Mouse (Mus musculus) adrenal gland (tissue): ENCODE measurements at regions not wholly inside any gene's neighbourhood (a gene's known extent, or its start where the extent isn't known, plus 50 kb on each side); places are given as distances from the start of the nearest gene placed in this dataset.
"Not testable (repeated sequence)": the region's sequence is repeated elsewhere in the genome, so short reads cannot be mapped to it uniquely, and the experiment has no call there.

ENCODE experiments used
- intact Hi-C: fragments of 180-260 bp; cut with DNase I; formaldehyde crosslinking; loops from one replicate; pipeline ENCODE4 v1.15.1; 2025

DNA sequence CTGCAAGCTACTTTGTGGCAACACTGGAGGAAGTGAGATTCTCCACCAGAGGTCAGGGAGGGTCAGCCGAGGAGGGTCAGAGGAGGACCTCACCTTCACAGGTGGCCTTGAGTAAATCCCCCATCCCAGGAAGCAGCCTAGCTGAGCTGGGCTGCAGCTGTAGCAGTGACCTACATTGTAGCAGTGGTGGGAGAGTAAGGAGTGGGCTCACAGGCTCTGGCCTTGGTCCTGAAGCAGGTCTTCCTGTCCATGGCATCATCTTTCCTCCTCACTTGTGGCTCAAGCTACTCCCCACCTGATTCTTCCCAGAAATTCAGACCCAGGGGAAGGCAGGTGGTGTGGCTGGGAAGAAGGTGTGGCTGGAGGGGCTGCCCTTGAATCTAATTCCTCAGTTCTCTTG lies 84.3 kb downstream of the 1810013L24Rik start:
- intact Hi-C loops = not testable (repeated sequence)

DNA sequence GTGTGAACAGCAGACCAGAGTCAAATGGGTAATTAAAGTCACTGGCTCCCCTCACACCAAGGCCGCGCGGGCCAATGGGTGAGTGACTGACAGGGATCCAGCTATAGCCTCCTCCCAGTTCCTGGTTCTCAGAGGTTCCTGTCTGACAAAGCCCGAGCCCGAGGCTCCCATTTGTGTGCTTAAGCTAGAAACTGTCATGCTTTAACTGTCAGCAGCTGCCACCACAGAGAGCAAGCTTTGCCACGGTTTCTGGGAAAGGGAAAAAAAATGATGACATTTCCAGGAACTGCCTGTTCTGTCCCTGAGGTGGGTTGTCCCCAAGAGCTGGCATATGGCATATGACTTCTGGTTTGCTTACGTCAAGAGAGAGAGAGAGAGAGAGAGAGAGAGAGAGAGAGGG lies 86.2 kb downstream of the 1810013L24Rik start:
- intact Hi-C loops = no loop called here

DNA sequence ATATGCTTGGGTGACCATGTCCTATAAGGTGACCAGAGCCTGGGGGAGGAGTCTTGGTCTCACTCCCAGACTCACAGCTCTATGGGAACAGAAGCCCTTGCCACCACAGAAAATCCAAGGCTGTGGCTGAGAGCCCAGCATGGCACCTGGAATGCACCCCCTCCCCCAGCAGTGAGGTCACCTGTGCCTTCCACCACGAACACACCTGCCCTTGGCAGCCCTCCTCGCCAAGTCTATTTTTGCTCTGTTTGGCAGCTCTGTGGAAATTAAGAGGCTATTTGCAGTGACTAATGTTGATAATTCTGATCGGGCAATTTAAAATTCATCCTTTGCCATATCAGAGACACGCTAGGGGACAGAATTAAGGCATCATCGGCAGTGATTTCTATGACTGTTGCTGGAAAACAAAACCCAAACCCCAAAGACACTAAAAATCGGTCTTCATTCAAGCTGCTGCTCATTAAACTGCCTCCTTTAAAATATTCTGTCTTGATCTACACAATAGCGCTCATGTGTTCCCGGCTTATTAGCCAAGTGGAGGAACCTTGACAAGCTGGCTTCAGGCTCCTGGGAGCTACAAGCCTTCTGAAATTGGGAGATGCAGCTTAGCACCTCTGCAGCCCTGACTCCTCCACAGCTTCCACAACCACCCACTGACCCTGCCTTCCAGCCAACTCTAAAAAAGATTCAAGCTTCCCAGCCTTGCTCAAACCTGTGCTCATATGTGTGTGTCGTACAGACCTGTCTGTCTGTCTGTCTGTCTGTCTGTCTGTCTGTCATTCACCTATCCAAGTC lies 89.0 kb downstream of the 1810013L24Rik start:
- intact Hi-C loops = no loop called here

DNA sequence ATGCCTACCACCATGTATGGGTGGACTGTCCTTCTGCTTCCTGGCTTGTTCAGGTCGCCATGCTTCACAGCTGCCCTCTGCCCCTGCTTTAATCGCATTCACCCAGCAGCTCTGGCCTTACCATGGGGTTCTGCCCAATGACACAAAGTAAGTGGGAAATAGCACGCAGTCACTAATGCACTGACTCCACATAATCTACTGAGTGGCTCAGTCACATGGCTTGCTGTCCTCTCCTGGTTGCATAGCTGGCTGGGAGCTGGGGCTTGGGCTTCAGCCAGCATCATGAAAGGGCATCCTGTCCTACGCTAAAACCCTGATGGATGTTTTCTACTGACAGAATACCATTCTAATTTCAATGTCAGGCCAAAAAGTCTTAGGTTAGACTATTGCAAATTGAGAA lies 94.8 kb downstream of the 1810013L24Rik start:
- intact Hi-C loops = no loop called here

DNA sequence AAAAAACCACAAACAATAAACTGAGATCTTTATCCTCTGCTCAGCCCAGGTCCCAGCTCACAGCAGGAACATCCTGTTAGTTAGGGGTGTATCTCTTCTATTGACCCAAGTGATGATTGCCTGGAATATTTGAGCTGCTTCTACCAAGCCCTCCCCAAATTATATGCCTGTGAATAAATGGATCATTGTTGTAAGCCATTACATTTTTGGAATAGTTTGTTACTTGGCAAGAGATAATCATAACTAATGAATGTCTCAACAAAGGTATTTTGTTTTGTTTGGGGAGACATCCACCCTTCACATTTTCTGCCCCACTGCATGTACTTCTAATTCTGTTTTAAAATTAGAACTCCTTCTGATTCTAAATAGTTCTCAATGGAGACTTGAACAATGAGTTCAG lies 102.1 kb downstream of the 1810013L24Rik start:
- intact Hi-C loops = no loop called here

DNA sequence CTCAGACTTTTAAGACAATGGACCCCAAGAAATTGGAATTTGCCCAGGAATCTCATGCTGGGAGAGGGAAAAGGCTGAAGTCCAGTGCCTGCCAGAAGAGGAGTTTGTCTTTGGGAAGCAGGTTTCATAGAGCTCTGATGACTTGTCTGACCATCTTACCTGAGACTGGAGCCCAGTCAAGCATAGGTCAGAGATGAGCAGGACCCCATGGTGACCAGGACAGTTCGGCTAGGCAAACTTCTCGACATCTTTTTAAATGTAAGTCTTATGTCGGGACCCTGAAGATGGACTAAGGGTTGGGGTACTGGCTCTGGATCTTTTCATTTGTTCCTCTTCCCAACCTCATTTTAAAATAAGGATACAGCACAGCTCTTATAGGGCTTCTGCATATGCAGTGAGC lies 103.2 kb downstream of the 1810013L24Rik start:
- intact Hi-C loops = no loop called here

DNA sequence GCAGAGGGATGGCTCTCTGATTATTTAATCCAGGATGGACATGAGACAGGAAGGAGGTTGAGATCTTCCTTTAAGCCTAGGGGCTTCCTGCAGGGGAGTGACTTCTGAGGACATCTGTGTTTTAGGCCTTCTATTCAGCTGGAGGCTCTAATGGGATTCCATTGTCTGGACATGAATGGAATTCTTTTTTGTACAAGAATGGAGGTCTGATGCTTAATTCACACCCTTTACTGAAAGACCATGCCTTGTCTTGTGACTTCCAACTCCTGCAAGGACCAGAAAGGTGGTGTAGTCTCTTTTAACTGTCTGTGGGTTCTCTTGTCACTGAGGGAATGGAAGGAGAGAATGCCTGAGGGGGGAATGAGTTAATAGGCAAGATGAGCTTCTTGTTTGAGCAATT lies 106.5 kb downstream of the 1810013L24Rik start:
- intact Hi-C loops = no loop called here

DNA sequence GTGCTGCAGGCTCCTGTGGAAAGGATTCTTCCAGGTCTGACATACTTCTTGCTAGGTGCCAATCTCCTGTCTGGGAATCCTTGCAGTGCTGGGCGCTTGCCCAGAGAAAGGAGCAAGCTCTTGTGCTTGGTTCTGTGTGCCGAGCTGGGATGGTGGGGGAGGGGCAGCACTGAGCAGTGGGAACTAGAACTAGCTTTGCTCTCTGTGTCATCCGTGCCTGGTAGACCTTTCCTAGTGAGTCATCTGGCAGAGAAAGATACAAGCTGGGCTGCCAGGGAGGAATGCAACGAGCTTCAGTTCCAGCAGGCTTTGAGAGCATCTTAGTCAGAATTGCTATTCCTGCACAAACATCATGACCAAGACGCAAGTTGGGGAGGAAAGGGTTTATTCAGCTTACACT lies 108.6 kb downstream of the 1810013L24Rik start:
- intact Hi-C loops = no loop called here

DNA sequence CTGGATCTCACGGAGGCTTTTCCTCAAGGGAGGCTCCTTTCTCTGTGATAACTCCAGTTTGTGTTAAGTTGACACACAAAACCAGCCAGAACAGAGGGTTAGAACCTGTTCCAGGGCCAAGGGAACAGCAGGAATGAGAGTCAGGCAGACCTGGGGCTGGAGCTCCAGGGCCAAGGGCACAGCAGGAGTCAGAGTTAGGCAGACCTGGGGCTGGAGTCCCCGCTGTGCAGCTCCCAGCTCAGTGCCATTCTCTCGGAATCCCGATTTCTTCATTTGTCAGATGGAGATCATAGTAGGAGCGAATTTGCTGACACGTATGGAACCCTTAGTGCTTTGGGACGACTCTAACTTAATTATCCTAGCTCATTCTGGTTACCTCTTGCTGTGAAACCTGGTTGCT lies 109.2 kb downstream of the 1810013L24Rik start:
- intact Hi-C loops = no loop called here

DNA sequence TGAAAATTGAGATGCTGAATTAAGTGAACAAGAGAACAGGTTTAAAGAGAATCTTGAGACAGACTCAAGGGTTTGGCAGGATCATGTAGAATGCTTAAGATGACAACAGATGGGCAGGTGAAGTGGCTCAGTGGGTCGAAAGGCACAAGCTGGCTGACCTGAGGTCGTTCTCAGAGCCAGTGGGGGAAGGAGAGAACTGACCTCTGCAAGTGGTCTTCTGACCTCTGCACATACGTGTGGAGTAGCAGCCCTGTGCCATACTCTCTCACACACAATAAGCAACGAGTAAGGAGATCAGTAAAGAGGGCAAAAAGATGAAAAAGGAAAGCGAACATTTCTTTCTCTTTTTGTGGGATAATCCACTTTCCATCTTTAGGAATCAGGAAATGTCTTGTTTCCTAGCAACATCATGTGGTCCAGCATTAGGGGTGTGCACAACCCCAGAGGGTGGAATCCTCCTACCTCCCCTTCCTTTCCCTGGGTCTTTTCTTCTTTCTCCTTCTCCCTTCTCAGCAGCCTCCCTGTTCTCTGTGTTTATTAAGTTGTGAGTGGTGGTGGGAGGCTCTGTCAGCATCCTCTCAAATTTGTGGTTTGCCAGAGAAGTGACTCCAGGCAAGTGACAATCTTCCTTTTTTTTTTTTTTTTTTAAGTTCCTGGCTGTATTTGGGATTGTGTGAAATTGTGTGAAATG lies 114.7 kb downstream of the 1810013L24Rik start:
- intact Hi-C loops = no loop called here

DNA sequence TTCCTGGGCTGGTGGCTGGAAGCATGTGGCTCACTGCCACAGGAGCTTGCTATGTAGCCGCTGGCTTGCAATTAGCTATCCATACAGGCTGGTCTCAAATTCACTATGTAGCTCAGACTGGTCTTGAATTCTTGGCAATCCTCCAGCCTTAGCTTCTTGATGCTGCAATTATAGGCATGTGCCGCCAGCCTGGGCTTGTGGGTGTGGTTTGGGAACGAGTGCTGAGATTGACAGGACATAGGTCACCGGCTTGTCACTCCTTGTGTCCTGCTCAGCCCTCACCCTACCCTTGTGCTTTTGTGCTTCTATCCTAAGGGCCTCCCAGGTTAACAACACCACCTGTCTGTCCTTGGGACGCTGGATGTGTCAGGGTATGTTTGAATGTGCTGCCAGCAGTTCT lies 117.9 kb downstream of the 1810013L24Rik start:
- intact Hi-C loops = no loop called here

DNA sequence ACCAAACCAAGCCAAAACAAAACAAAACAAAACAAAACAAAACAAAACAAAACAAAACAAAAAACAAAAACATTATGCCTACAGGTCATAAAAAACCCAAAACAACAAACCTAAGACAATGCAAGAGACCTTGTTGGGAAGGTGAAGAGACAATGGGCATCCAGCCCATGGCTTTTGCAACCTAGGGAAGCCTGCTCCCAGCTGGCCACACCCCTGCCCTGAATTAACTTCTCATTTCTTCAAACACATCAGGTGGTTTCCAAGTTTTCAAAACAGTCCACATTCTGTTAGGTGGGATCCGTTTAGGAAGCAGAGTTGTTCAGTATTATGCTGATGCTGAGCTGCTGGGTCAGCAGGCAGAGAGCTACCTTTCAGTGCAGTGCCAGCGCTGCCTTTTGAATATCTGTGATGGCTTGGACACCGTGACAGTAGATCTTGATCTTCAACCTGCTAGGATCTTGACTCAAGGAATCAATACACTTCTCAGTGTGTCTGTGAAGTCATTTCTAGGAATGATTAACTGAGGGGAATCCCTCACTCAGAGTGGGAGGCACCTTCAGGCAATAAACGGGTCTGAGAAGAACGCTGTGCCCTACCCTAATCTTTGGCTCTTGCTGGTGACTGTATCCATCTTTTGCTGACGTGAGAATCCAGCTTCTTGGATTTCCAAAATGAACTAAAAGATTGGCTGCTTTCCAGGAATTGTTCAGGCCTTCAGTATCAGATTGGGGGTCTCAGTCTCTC lies 121.4 kb downstream of the 1810013L24Rik start:
- intact Hi-C loops = no loop called here

DNA sequence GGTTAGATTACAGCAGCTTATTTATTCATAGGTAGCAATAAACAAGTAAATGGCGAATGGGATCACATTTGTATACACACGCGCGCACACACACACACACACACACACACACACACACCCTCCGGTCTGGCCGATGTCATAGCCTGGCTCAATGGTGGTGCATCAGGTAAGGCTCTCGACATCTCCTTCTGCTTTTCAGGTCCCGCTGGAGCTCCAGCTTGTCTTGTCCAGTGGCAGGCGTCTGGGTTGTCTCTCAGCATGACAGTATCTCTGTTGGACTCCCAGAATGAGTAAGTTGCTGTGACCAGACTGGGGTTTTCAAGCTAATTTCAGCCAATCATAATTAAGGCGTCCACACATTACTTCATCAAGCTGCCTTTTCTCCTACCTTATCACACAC lies 131.8 kb downstream of the 1810013L24Rik start:
- intact Hi-C loops = no loop called here

DNA sequence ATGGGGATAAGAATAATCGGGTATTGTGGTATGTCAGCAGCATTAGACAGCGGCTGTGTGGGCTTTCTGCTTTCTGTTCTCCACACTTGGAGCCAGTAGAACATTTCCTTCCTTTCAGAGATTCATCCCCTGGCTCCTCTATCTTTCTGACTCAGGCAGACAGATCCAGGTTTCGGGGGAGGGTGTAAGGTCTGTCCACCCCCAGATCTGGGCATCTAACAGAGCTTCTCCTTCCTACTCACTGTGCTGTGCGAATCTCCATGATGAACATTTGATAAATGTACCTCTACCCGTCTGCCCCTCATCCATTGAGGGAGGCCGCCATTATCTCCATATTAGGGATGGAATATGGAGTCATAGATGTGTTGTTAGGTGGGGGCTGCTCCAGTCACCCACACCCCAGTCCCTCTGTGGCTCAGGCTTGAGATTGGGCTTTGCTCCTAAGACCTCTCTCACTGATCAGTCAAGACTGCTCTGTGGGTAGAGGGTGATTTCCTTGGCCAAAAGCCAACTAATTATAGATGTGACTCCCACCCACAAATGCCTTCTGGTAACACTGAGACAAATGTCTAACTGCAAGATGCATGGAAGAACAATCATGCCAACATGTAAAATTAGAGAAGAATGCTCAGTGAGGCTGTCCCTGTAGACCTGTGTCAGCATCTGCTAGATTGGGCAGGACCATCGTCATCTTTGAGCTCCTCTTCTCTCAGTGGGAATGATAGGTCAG lies 163.8 kb downstream of the 1810013L24Rik start:
- intact Hi-C loops = no loop called here

DNA sequence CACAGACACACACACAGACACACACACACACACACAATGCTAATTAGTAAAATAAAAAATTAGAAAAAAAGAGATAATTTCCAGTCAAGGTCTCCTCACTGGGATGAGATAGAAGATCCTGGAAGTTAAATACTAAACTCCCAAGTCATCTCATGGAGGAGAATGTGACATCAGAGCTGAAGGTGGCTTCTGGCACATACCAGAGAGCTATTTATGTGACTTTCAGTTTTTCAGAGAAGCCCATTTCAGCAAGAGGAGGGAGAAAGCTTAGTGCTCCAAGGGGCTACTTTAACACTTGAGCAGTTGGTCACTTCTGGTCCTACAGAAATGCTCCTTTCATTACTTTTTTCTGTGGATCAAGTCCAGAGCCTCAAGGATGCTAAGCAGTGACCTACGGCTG lies 164.6 kb downstream of the 1810013L24Rik start:
- intact Hi-C loops = no loop called here

DNA sequence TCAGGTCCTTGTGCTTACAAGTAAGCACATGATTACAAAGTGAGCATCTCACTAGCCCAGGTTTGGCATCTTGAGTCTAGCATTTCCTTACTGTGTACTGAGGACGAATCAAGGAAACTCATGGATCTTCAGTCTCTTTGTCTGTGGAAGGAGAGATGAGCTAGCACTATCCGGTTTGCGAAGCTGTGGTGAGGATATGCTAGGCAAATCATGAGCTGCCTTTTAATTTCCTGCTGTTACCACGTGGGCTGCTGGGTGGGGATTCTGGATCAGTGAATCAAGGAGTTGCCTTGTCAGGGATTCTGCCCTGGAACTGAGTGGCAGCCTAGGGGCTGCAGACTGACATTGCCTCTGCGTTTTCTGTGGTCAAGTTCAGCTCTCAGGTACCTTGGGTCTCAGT lies 167.3 kb downstream of the 1810013L24Rik start:
- intact Hi-C loops = no loop called here

DNA sequence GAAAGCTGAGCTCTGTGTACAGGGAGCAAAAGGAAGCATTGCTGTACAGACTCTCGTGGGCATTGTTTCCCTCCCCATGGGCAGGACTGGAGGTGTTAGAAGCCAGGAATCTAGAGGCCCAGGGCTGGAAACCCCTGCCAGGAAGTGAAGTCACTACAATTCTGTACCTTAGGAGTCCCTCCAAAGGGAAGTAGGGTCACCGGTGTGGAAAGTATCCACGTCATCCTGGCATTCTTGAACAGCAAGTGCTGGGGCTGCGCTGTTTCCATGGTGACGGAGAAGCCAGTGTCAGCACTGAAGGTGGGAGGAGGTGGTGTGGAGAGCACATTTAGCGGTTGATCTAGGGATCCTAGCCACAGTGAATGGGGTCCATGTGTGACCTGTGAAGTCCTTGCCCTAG lies 174.1 kb downstream of the 1810013L24Rik start:
- intact Hi-C loops = no loop called here

DNA sequence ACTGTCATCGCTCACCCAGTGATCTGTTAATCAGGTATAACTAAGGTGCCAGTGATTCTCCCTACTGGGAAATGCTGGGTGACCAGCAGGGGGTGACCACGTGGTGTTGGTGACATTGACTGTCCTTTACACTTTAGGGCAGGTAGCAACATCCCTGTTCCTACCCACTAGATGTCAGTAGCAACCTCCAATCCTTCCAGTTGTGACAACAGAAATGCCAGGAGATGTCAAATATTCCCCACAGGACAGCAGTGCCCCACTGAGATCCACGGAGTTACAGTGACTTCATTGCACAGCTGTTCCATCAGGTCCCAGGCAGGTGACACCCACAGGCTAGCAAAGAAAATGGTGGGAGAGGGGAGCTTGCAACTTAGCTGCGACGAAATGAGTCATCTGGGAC lies 176.0 kb downstream of the 1810013L24Rik start:
- intact Hi-C loops = loop anchor here (5.0 kb wide), 3 partner anchors 119 to 986 kb away; no protein-coding TSS in a partner anchor

DNA sequence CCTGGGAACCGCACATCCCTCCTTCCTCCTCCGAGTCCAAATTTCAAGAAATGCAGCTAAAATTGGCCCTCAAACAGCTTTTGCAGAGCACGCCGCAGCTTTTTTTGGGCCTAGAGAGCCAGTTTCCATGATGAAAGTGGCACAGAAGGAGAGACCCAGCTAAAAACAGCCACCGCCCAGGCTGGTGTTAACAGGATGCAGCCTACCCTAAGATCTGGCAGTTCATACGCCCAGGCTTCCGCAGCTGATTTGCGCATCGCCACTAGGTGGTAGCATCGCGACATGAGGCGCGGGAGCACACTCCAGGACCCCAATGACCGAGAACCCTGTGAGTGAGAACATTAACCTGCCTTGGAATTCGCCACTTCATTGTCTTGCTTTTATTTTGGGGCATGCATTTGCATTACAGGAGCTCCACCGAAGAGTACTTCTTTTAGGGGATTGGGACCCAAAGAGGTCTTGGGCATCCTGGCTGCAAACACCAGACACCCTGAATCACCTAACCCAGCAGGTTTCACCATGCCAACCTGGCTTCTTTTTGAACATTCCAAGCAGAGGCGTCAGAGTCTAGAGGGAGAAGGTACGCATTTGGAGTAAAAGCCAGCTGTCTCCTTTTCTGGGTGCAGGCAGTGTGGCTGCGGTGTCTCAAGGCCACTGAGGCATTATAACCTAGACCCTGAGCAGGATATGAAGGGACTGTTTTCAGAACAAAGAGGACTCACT lies 179.6 kb downstream of the 1810013L24Rik start:
- intact Hi-C loops = loop anchor here (5.0 to 10.0 kb wide), 4 partner anchors 122 to 983 kb away; no protein-coding TSS in a partner anchor

DNA sequence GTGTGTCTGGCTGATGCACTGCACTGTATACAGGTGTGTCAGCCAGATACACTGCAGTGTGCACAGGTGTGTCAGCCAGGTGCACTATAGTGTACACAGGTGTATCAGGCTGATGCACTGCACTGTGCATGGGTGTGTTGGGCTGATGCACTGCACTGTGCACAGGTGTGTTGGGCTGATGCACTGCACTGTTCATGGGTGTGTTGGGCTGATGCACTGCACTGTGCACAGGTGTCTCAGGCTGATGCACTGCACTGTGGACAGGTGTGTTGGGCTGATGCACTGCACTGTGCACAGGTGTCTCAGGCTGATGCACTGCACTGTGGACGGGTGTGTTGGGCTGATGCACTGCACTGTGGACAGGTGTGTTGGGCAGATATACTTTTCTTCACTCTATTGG lies 181.2 kb downstream of the 1810013L24Rik start:
- intact Hi-C loops = loop anchor here (10.0 kb wide), 1 partner anchor 454 kb away; no protein-coding TSS in a partner anchor

DNA sequence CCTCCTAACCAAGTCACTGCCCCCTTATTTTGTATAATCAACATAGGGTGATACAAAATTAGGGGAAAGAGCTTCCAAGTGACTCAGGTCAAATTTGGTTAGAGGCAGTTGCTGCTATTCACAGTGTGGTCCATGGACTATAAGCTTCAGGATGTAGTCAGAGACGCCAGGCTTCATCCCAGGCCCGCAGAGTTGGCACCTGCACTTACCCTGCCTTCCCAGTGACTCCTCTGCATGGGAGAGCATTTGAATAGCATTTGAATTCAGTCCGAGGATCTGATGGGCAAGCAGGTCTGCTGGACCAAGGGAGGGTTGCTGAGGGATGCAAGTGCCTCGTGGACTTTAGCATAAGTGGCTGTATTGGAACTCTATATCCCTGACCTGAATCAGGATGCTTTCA lies 181.8 kb downstream of the 1810013L24Rik start:
- intact Hi-C loops = loop anchor here (10.0 kb wide), 1 partner anchor 453 kb away; no protein-coding TSS in a partner anchor
